Mouse (Mus musculus): ENCODE measurements around the gene Dtx3. TPM values are rescaled to one million over a fixed set of nuclear protein-coding genes. Genes with fewer than 3 reads are reported as not detected.

The Dtx3 gene
- polyA plus RNA-seq, 1 experiment from 2014 or later: 125 TPM

DNA sequence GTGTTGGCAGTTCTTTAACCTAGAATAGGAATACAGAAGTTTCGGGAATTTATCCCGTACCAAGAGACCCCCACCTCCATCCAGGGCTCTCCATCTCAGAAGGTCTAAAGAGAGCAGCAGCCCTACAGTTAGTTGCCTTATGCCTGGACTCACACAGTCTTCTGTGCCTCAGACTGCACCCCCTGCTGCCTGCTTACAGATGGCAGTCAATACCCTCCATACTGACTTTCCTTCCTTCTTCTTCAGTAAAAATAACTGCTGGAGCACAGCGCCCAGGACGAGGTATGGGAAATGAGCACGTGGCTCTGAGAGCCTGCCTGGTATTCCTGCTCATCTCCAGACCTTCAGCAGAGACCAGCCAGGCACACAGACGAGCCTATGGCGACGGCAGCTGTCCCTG, 4.8 kb upstream of the Dtx3 start:
- Histone ChIP-seq H3K27ac (ENCODE audit: low read length) (no peak overlapping the region), H3K27me3 (ENCODE audit: control insufficient read depth, insufficient read depth, low read length) (no peaks in the 10 kb centered on the region), H3K4me1 (ENCODE audit: control insufficient read depth, insufficient read depth, low read length) (peaks cover 8% of the 10 kb centered on the region; the same call in 1 of the 2 replicates), H3K4me2 (replicated peaks; ENCODE audit: low read depth, low read length) (no peak overlapping the region), H3K36me3 (ENCODE audit: control insufficient read depth, insufficient read depth, low read length) (peaks cover 21% of the 10 kb centered on the region), H3K4me3 (ENCODE audit: low read depth, low read length) (no peak overlapping the region), H3K9ac (replicated peaks; ENCODE audit: low read depth, low read length) (no peak overlapping the region), H3K9me3 (ENCODE audit: control insufficient read depth, low read depth, low read length) (no peaks in the 10 kb centered on the region)
- ATAC-seq (ENCODE audit: insufficient number of reproducible peaks, insufficient read depth, low FRiP score, low read depth): no peak
- WGBS: 82% methylated on average over 8 of the region's 8 CpGs

DNA sequence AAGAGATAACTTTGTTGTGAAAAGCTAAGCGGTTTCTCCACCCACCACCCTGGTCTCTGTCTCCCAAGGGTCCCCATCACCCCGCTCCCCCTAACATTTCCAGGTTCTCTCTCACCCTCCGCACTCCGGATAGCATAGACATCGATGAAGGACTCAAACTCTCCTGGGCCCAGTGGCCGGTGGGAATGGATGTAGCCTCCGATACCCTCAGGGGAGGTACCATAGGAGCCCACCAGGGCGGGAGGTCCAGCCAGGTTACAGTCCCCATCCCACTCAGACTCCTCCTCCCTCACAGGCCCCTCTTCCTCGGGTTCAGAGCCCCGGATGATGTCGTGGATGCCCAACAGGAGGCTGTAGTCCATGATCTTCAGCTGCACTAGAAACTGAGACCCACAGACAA, 3.9 kb upstream of the Dtx3 start:
- Histone ChIP-seq H3K4me3 (ENCODE audit: low read depth, low read length) (no peak overlapping the region), H3K4me2 (replicated peaks; ENCODE audit: low read depth, low read length) (no peak overlapping the region), H3K9me3 (ENCODE audit: control insufficient read depth, low read depth, low read length) (no peaks in the 10 kb centered on the region), H3K9ac (replicated peaks; ENCODE audit: low read depth, low read length) (no peak overlapping the region), H3K36me3 (ENCODE audit: control insufficient read depth, insufficient read depth, low read length) (peaks cover 19% of the 10 kb centered on the region), H3K27me3 (ENCODE audit: control insufficient read depth, insufficient read depth, low read length) (no peaks in the 10 kb centered on the region), H3K4me1 (ENCODE audit: control insufficient read depth, insufficient read depth, low read length) (peaks cover 15% of the 10 kb centered on the region; the same call in 1 of the 2 replicates), H3K27ac (ENCODE audit: low read length) (no peak overlapping the region)
- no peak for ATAC-seq (ENCODE audit: insufficient number of reproducible peaks, insufficient read depth, low FRiP score, low read depth)
- 81% methylated on average over 11 of the region's 11 CpGs for WGBS

DNA sequence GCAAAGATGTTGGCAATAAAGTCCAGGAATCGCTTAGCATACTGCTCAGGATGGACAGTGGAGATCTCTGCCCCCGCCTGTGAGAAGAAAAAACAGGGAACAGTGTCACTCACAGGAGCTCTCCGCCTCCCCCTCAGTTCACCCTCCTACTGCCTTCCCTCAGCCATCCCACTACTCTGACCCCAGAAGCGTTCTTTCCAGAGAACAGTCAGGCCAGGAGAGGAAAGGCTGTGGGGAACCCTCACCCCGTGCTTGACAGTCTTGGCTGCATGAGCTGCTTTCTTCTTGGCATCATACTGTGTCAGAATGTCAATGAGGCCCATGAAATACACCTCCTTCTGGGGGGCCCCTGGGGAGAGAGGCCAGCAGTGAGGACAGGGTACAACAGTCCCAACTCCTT, 3.5 kb upstream of the Dtx3 start:
- peaks cover 19% of the 10 kb centered on the region; the same call in 1 of the 2 replicates for H3K4me1 ChIP-seq (ENCODE audit: control insufficient read depth, insufficient read depth, low read length)
- no peak overlapping the region for H3K4me3 ChIP-seq (ENCODE audit: low read depth, low read length)
- 70% methylated on average over 5 of the region's 5 CpGs for WGBS
- no peak overlapping the region for H3K27ac ChIP-seq (ENCODE audit: low read length)
- H3K4me2 ChIP-seq (replicated peaks; ENCODE audit: low read depth, low read length): no peak overlapping the region
- ATAC-seq (ENCODE audit: insufficient number of reproducible peaks, insufficient read depth, low FRiP score, low read depth): no peak
- H3K9me3 ChIP-seq (ENCODE audit: control insufficient read depth, low read depth, low read length): no peaks in the 10 kb centered on the region
- no peak overlapping the region for H3K9ac ChIP-seq (replicated peaks; ENCODE audit: low read depth, low read length)
- peaks cover 19% of the 10 kb centered on the region for H3K36me3 ChIP-seq (ENCODE audit: control insufficient read depth, insufficient read depth, low read length)
- no peaks in the 10 kb centered on the region for H3K27me3 ChIP-seq (ENCODE audit: control insufficient read depth, insufficient read depth, low read length)

DNA sequence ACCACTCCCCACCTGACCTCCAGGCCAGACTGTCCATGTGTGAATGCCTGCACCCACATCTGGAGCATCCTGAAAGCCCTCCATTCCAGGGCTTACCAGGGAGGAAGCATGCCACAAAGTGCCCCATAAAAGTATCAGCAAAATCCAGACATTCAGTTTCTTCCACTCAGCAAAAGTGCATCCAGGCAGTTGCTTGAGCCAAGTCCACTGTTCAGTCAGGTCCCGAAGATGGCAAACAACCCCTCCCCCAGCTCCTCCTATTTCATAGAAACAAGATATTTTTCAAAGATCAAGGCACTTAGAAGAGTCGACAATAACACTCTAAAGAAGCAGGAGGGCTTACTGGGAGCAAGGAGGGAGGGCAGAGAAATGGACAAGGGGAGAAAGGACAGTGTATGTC, 3.0 kb upstream of the Dtx3 start:
- peaks cover 19% of the 10 kb centered on the region; the same call in 1 of the 2 replicates for H3K4me1 ChIP-seq (ENCODE audit: control insufficient read depth, insufficient read depth, low read length)
- no peak for ATAC-seq (ENCODE audit: insufficient number of reproducible peaks, insufficient read depth, low FRiP score, low read depth)
- 51% methylated on average over 2 of the region's 2 CpGs for WGBS
- H3K4me3 ChIP-seq (ENCODE audit: low read depth, low read length): no peak overlapping the region
- no peaks in the 10 kb centered on the region for H3K27me3 ChIP-seq (ENCODE audit: control insufficient read depth, insufficient read depth, low read length)
- H3K27ac ChIP-seq (ENCODE audit: low read length): no peak overlapping the region
- H3K4me2 ChIP-seq (replicated peaks; ENCODE audit: low read depth, low read length): no peak overlapping the region
- no peaks in the 10 kb centered on the region for H3K9me3 ChIP-seq (ENCODE audit: control insufficient read depth, low read depth, low read length)
- peaks cover 19% of the 10 kb centered on the region for H3K36me3 ChIP-seq (ENCODE audit: control insufficient read depth, insufficient read depth, low read length)
- no peak overlapping the region for H3K9ac ChIP-seq (replicated peaks; ENCODE audit: low read depth, low read length)

- no peaks in the 10 kb centered on the region for H3K27me3 ChIP-seq (ENCODE audit: control insufficient read depth, insufficient read depth, low read length)
- H3K4me1 ChIP-seq (ENCODE audit: control insufficient read depth, insufficient read depth, low read length): peaks cover 19% of the 10 kb centered on the region; the same call in 1 of the 2 replicates
- H3K36me3 ChIP-seq (ENCODE audit: control insufficient read depth, insufficient read depth, low read length): peaks cover 19% of the 10 kb centered on the region
- no peaks in the 10 kb centered on the region for H3K9me3 ChIP-seq (ENCODE audit: control insufficient read depth, low read depth, low read length)
- no peak overlapping the region for H3K4me3 ChIP-seq (ENCODE audit: low read depth, low read length)
- no peak overlapping the region for H3K9ac ChIP-seq (replicated peaks; ENCODE audit: low read depth, low read length)
- 83% methylated on average over 11 of the region's 11 CpGs for WGBS
- H3K4me2 ChIP-seq (replicated peaks; ENCODE audit: low read depth, low read length): no peak overlapping the region
- H3K27ac ChIP-seq (ENCODE audit: low read length): no peak overlapping the region
- no peak for ATAC-seq (ENCODE audit: insufficient number of reproducible peaks, insufficient read depth, low FRiP score, low read depth)
These were observed 2.1 kb upstream of the Dtx3 start for GRCm38 (mm10) chr10:127197505-127198110.

DNA sequence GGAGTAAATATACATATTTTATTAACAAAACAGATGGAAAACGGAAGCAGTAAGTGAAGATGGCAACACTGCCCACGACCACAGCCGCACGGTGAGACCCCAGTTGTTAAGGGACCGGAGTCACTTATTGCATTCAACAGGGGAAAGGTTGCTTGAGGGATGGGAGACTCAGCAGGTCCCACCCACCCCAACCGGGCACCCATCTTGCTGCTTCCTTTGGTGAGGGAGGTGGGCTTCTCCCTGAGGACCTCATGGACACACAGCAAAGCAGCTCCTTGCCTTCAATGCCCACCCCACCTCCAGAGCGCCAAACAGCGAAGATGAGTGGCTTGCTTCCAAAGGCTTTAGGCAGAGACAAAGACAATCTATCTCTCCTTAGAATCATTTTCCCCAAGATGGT, 1.6 kb upstream of the Dtx3 start:
- 87% methylated on average over 8 of the region's 8 CpGs for WGBS
- no peak overlapping the region for H3K4me3 ChIP-seq (ENCODE audit: low read depth, low read length)
- H3K4me1 ChIP-seq (ENCODE audit: control insufficient read depth, insufficient read depth, low read length): peaks cover 19% of the 10 kb centered on the region; the same call in 1 of the 2 replicates
- H3K9ac ChIP-seq (replicated peaks; ENCODE audit: low read depth, low read length): no peak overlapping the region
- H3K36me3 ChIP-seq (ENCODE audit: control insufficient read depth, insufficient read depth, low read length): peaks cover 19% of the 10 kb centered on the region
- H3K4me2 ChIP-seq (replicated peaks; ENCODE audit: low read depth, low read length): no peak overlapping the region
- peak overlapping the region; percentile 91; the same call in 1 of the 2 replicates for H3K27ac ChIP-seq (ENCODE audit: low read length)
- no peak for ATAC-seq (ENCODE audit: insufficient number of reproducible peaks, insufficient read depth, low FRiP score, low read depth)
- no peaks in the 10 kb centered on the region for H3K9me3 ChIP-seq (ENCODE audit: control insufficient read depth, low read depth, low read length)
- no peaks in the 10 kb centered on the region for H3K27me3 ChIP-seq (ENCODE audit: control insufficient read depth, insufficient read depth, low read length)

GRCm38 (mm10) chr10:127196392-127196791, 864 bp upstream of the Dtx3 start:
- Histone ChIP-seq H3K9ac (replicated peaks; ENCODE audit: low read depth, low read length) (no peak overlapping the region), H3K4me2 (replicated peaks; ENCODE audit: low read depth, low read length) (peak overlapping the region; percentile 91), H3K27ac (ENCODE audit: low read length) (peak overlapping the region; percentile 91), H3K9me3 (ENCODE audit: control insufficient read depth, low read depth, low read length) (no peaks in the 10 kb centered on the region), H3K4me1 (ENCODE audit: control insufficient read depth, insufficient read depth, low read length) (peaks cover 19% of the 10 kb centered on the region; the same call in 1 of the 2 replicates), H3K27me3 (ENCODE audit: control insufficient read depth, insufficient read depth, low read length) (no peaks in the 10 kb centered on the region), H3K4me3 (ENCODE audit: low read depth, low read length) (peak overlapping the region; percentile 94), H3K36me3 (ENCODE audit: control insufficient read depth, insufficient read depth, low read length) (peaks cover 17% of the 10 kb centered on the region)
- WGBS: 0% methylated on average over 5 of the region's 5 CpGs
- ATAC-seq (ENCODE audit: insufficient number of reproducible peaks, insufficient read depth, low FRiP score, low read depth): peak; percentile 85

DNA sequence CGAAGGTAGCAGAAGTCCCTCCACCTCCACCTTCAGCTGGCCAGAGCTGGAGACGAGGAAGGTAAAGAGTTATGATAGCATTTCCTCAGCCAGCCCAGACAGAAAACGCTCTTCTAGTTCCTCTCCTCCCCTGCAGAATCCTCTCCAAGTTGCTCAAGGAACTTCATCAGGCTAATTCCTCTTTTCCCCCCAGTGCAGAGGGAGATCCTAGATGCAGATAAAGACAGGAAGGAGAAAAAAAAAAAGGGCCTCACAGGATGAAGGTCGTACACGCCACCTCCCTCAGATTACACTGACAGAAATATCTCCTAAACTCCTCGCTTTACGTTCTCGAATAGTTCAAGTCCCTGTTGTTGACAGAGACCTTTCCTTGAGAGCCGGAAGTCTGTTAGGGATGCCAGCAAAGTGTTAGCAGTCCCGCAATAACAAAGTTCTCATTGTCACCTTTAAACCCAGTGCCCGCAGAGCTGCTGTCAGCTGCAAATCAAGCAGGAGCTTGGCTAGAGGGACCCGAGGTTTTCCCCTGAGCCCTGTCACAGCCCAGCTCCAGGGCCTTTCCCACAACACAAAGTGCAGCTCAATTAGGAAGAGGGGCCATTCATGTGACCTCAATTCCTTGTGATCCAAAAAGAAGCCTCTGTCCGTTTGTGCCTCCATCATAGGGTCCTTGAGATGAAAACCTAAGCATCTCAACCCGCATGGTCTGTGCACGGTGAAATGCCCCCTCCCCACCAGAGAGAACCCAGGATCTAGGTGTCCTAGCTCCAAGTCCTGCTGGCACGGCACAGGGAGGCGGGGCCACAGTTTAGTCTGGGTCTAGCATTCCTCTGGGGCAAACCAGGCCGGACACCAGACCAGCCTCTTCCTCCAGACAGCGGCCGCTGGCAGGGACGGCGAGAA, 850 bp downstream of the Dtx3 start:
- Histone ChIP-seq H3K9me3 (ENCODE audit: control insufficient read depth, low read depth, low read length) (no peaks in the 10 kb centered on the region), H3K9ac (replicated peaks; ENCODE audit: low read depth, low read length) (peak overlapping the region; percentile 90), H3K4me2 (replicated peaks; ENCODE audit: low read depth, low read length) (peak overlapping the region; percentile 91), H3K27ac (ENCODE audit: low read length) (peak overlapping the region; percentile 91), H3K4me3 (ENCODE audit: low read depth, low read length) (peak overlapping the region; percentile 94), H3K4me1 (ENCODE audit: control insufficient read depth, insufficient read depth, low read length) (peaks cover 24% of the 10 kb centered on the region; the same call in 1 of the 2 replicates), H3K27me3 (ENCODE audit: control insufficient read depth, insufficient read depth, low read length) (no peaks in the 10 kb centered on the region), H3K36me3 (ENCODE audit: control insufficient read depth, insufficient read depth, low read length) (peaks cover 9% of the 10 kb centered on the region)
- 10% methylated on average over 22 of the region's 22 CpGs for WGBS
- ATAC-seq (ENCODE audit: insufficient number of reproducible peaks, insufficient read depth, low FRiP score, low read depth): peak; percentile 28; the same call in 1 of the 2 replicates

Measured in stomach, embryonic 14.5 days (tissue).